Mouse (Mus musculus) embryonic fibroblast, embryonic 13.5 days (primary cell): ENCODE measurements around the gene Gm28051. TPM values are rescaled to one million over a fixed set of nuclear protein-coding genes. Genes with fewer than 3 reads are reported as not detected.

Experiments used
- H3K27ac ChIP-seq: 2 replicates; pipeline ENCODE4 v1.5.1; 2012; ENCODE audit warnings: low read length, control low read depth, inconsistent platforms; ENCODE audit not compliant: insufficient read depth
- H3K4me1 ChIP-seq: 2 replicates; pipeline ENCODE4 v1.6.1; 2011; ENCODE audit warnings: low read length; ENCODE audit not compliant: control insufficient read depth, insufficient read depth
- H3K4me3 ChIP-seq: 2 replicates; pipeline ENCODE4 v1.5.1; 2011; ENCODE audit warnings: mild to moderate bottlenecking, control low read depth, low read length; ENCODE audit not compliant: insufficient read depth
- CTCF ChIP-seq: IDR thresholded peaks from 2 replicates; pipeline ENCODE4 v1.5.1; 2011; ENCODE audit warnings: mild to moderate bottlenecking, control low read depth, low read length, moderate library complexity, borderline replicate concordance; ENCODE audit not compliant: insufficient read depth
- POLR2A ChIP-seq: IDR thresholded peaks from 2 replicates; pipeline ENCODE4 v1.6.1; 2011; ENCODE audit warnings: low read depth, mild to moderate bottlenecking, control low read depth, low read length, moderate library complexity
- polyA plus RNA-seq: library from polyadenylated mRNA; stranded (reverse); fragments of >200 nt; gene quantifications from 2 replicates; pipeline ENCODE4 v1.2.4, GENCODE M21; 2011; ENCODE audit warnings: low read depth; ENCODE audit not compliant: missing spikeins, insufficient read length

Gm28051 gene
- polyA plus RNA-seq, 1 experiment = not detected

DNA sequence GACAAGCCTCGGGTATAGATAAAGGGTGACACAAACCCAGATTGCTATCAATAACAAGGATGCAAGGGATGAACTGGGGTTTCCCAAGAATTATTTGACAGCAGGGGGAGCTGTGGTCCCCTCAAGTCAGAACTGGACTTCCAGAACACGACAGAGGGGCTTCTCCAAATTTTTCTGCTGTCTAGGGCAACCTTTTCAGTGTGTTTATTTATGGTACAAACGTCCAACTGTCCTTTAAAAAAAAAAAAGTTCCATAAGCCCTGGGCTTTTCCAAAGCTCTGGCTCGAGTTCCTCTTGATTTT lies 54.5 kb downstream of the Gm28051 start:
- H3K4me3 ChIP-seq = 0 out of 2 replicates have a peak overlapping the region, but pooled peaks have one; percentile 5
- H3K27ac ChIP-seq = no peak overlapping the region
- TF ChIP-seq CTCF (no peak), POLR2A (no peak)
- H3K4me1 ChIP-seq = no peaks in the 10 kb centered on the region

DNA sequence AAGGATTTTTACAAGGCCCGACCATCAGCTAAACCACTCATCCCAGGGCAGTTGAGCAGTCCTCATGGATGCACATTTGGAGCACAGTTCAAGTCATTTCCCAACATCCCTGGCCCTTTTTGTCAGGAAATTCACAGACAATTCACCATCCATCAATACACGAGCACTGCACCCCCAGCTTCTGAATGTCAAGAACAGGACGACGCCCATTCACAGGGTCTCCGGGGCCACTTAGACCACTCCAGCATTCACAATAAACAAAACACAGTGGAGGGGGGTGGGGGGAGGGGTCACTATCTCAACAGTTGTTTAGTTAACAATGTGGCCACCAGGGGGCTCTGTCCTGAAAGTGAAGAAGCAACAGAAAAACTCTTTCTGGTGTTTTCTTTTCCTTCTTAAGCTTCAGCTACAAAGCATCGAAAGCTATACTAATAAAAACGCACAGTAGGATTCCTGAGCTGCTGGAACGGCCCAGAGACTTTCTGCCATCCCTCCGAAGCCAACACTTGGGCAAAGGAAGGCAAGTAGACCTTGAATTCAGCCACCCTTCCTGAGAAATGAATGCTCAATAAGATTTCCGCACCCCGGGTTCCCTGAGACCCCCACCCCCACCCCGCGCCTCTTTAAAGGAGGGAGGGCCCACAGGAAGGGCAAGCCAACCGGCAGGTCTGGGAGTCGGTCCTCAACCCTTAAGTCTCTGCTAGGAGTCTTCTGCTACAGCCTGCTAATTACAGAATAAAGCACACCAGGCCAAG lies 55.0 kb downstream of the Gm28051 start:
- 0 out of 2 replicates have a peak overlapping the region, but pooled peaks have one; percentile 27 for H3K27ac ChIP-seq
- no peaks in the 10 kb centered on the region for H3K4me1 ChIP-seq
- 0 out of 2 replicates have a peak overlapping the region, but pooled peaks have one; percentile 5 for H3K4me3 ChIP-seq
- TF ChIP-seq POLR2A (no peak), CTCF (no peak)

DNA sequence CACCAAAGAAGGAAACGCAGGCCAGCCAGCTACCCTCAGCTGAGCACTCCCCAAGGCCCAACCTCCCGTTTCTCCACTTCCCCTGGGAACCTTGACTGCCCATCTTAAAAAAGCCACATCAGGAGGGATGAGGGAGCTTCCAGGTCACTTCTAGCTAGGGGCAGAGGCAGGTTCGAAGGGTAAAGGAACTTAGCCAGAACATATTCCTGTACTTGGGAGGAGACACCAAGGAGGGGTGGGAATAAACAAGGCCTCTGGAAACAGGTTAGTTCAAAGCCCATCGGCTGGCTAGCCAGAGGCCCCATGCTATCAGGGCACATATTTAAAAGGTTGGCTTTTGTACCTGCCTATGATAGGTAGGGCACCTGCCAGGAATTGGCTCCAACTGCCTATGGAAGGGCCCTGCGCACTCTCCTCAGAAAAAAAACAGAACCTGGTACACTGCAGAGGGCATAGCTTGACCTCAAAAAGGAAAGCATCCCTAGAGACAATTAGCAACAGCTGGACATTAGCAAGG lies 55.8 kb downstream of the Gm28051 start:
- Histone ChIP-seq H3K4me3 (no peak overlapping the region), H3K27ac (no peak overlapping the region), H3K4me1 (no peaks in the 10 kb centered on the region)
- TF ChIP-seq POLR2A (no peak), CTCF (no peak)

DNA sequence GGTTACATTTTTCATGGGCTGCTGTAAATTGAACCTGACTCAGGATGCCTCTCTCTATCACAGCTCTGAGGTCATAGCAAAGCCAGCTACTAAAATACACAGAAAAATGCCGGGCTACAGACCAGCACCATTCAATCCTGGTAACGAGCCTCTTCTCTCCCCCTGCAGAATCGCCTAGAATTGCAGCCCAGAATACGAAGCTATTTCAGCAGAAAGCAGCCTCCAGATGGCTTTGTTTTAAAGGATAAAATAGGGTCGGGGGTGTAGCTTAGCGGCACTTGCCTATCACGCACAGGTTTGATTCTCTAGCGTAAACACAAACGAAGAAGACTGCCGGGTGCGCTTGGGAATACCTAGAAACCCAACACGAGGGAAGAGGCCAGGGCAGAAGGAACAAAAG lies 57.1 kb downstream of the Gm28051 start:
- TF ChIP-seq CTCF (no peak), POLR2A (no peak)
- Histone ChIP-seq H3K4me1 (no peaks in the 10 kb centered on the region), H3K4me3 (no peak overlapping the region), H3K27ac (no peak overlapping the region)

DNA sequence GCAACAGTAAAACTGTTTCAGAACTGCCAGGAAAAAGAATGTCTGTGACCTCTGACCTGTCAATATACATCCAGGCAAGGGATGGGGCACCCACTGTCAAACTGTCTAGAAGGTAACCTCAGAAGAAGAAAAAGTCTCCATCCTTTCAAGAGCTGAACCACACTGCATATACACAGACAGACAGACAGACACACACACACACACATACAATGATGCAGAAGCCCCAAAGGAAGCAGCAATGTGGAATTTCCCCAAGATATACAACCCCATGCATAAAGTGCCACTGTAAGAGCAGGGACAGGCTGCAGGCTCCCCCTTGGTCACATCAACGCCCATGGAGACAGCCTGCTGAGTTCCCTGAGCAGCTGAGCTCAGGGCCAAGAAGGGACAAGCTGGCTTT lies 58.4 kb downstream of the Gm28051 start:
- TF ChIP-seq POLR2A = no peak
- TF ChIP-seq CTCF = no peak
- H3K4me3 ChIP-seq = no peak overlapping the region
- H3K4me1 ChIP-seq = no peaks in the 10 kb centered on the region
- no peak overlapping the region for H3K27ac ChIP-seq

DNA sequence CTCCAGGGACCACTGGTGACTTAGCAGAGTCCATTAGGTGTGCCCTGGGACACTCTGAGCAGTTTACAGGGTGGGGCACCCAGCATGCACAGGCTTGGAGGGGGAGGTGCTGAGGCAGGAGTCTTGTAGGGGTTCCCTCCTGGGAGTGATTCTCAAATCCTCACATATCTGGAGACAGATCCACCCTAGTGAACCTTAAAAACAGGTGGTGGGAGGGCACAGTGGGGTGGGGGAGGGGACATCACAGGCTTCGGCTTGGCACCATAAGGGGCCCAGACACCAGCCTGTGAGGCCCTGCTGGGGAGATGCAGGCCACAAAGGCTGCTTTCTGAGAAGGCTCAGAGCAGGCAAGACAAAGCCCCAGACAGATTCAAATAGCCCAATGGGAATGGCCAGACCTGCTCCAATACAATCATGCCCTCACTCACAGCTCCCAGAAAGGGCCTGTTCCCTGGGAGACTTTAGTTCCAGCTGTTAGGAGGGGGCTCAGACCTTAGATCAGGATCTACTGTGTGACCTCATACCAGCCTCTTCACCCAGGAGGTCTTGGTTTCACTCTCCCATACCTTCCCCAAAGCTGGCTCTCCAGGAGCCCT lies 59.4 kb downstream of the Gm28051 start:
- no peak overlapping the region for H3K4me3 ChIP-seq
- no peak overlapping the region for H3K27ac ChIP-seq
- H3K4me1 ChIP-seq = no peaks in the 10 kb centered on the region
- TF ChIP-seq POLR2A = no peak
- TF ChIP-seq CTCF = no peak

DNA sequence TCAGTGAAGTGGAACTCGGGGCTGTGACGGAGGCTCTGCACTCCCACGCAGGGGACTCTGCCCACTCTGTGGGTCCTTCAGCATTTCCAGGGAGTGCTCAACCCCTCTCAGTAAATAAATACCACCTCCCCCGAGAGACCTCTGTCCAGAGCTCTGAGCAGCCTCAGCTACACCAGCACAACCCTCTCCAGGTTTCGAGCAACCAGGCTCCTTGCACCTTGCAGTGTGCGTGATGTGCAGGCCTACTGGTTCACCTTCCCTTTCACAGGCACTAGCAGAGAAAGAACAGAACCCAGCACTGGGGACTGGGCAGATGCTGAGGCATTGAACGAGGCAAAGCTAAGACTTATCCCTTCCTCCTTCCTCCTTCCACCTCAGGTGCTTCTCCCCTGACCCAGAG lies 60.2 kb downstream of the Gm28051 start:
- Histone ChIP-seq H3K4me3 (no peak overlapping the region), H3K4me1 (no peaks in the 10 kb centered on the region), H3K27ac (no peak overlapping the region)
- TF ChIP-seq POLR2A = no peak
- TF ChIP-seq CTCF = no peak

DNA sequence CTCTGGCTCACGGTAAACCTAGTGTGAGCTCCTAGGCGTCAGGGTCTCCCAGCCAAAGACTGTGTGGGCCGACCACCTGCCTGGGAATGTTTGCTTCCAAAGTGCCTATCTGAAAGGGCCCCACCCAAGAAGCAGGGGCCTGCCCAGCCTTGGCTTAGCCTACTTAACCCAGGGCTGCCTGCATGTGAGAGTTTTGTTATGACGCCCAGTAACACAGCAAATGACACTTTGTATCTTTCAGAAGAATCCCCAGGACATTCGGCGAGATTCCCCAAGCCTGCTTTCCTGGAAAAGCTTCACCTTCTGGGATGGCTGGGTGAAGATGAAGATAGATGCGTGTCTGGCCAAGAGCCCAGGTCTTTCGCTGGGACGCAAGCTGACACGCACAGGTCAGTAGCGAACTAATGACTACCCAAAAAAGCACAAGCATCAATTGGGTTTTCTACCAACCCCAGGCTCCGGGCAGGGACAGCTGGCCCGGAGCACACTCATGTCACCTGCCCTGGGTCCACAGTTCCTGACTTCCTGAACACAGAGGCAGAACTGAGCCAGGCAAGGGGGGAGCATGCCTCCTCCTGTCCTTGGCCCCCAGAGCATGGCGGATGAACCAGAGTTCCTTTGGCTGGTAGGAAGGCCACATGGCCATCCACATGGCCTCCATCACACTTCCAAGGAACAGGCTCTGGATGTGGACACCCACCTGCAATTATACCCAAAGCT lies 60.8 kb downstream of the Gm28051 start:
- Histone ChIP-seq H3K27ac (no peak overlapping the region), H3K4me1 (no peaks in the 10 kb centered on the region), H3K4me3 (no peak overlapping the region)
- TF ChIP-seq CTCF (no peak), POLR2A (no peak)

DNA sequence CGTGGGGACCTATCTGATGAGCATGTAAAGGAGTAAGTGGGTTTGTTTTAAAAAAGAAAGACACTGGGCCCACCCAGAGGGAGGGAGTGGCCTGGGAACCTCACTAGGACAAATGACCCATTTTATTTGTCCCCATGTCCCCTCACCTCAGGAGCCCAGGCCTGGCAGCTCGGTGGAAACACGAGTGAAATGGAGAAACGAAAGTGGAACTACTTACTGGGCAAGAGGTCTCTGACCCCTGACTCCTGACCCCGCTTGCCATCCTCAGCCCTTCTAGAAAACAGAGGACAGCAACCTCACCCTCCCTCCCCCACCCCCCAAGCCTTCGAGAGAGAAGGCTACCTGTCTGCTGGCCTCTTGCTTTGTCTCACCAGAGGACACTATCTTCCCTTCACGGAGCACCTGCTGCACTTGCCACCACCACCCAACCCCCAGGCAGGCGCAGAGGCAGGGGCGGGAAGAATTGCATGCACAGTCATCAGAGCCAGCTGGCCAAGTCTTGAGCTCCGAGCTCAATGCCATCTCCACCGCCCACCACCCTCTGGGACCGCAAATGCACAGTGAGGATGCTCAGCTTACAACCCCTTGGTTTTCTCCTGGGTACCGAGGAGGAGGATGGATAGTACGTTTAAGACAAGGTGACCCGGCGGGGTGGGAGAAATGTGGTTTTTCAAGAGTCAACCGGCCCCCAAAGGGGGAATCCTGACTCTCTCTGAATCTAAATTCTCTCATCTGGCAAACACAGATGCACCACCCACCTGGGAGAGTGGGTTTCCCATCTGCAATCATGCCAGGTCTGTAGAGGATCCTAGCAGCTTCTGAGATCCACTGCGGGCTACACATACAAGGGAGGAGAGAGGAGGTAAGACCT lies 62.0 kb downstream of the Gm28051 start:
- Histone ChIP-seq H3K4me3 (no peak overlapping the region), H3K27ac (no peak overlapping the region), H3K4me1 (no peaks in the 10 kb centered on the region)
- TF ChIP-seq CTCF (no peak), POLR2A (no peak)
